Mouse (Mus musculus): ENCODE data around the gene Prame. TPM values are rescaled to one million over a fixed set of nuclear protein-coding genes. Genes with fewer than 3 reads are reported as not detected.
"Not testable (repeated sequence)": the region's sequence is repeated elsewhere in the genome, so short reads cannot be mapped to it uniquely, and the experiment has no call there.

Gene Prame
- not detected in 3 replicates for total RNA-seq (2017)

DNA sequence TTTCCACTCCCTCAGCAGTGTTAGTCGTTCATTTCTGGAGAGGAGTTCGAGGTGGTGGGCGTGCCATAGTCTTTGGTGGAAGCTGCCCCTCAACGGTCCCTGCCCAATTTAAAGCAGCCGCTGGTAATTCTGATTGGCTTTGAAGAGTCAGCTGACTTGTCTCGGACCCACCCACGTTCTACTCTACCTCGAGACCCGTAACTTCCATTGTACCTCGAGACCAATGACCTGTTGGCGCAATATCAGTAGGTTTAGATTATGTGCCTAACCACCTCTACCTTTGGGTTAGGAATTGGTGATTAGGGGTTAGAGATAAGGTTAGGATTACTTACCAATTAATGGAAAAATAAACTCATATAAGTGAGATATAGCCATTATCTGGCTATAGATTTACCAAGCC is at the start of gene Prame:
Prame (minus strand) TSS at position 101 of the 400 bp plus-strand sequence.
- ATAC-seq (replicated peaks; ENCODE audit: insufficient number of reproducible peaks, low FRiP score, low TSS enrichment, poor library complexity, severe bottlenecking), result no peak

DNA sequence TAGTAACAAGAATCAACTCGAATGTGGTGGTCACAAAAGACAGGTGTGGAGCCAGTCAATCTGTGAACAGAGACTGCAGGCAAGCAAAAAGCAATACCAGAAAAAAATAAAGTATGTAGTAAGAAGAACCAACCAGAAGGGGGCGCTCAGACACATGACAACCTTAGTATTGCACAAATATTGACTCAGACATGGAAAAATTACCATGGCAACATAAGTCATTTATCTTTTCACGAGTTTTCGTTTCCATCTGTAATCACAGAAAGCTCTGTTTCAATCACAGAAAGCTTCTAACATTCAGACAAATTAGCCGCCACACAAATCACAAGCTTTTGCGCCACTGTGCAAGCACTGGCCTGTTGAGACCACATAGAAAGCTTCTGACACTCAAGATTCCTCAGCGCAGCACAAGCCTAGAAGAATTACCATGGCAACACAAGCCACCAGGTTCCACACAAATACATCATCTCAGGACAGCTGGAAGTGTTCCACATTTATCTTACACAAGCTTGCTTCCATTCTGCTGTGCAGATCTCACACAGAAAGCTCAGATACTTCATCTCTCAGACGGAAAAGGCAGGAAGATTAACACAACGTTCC is 24.8 kb upstream of the Prame start:
- no peak for ATAC-seq (replicated peaks; ENCODE audit: insufficient number of reproducible peaks, low FRiP score, low TSS enrichment, poor library complexity, severe bottlenecking)

DNA sequence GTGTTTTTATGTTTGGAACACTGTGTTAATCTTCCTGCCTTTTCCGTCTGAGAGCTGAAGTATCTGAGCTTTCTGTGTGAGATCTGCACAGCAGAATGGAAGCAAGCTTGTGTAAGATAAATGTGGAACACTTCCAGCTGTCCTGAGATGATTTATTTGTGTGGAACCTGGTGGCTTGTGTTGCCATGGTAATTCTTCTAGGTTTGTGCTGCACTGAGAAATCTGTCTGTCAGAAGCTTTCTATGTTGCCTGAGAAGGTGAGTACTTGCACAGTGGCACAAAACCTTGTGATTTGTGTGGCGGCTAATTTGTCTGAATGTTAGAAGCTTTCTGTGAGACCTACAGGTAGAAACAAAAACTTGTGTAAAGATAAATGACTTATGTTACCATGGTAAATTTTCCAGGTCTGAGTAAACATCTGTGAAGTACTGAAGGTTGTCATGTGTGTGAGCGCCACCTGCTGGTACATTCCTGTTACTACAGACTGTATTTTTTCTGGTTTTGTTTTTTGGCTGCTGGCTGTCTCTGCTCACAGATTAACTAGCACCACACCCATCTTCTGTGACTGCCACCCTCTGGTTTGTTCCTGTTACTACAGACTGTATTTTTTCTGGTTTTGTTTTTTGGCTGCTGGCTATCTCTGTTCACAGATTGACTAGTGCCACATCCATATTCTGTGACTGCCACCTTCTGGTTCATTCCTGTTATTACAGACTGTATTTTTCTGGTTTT is 26.0 kb downstream of the Prame start:
- not testable (repeated sequence) for ATAC-seq (replicated peaks; ENCODE audit: insufficient number of reproducible peaks, low FRiP score, low TSS enrichment, poor library complexity, severe bottlenecking)

DNA sequence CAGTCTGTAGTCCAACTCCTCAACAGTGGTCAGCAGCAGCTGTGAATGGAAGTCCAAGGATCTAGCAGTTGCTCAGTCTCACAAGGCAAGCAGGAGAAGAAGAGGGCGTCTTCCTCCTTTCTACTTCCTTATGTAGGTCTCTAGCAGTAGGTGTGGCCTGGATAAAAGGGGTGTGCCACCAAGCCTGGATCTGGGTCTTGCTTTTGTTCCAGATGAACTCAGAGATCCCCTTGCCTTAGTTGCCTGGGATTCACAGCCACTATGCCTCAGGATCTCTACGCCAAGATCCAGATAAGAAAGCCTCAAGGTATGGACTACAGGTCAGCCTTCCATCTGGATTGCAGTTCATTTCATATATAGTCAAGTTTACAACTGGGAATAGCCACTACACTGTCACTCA is 28.8 kb downstream of the Prame start, which contains the start of gene Nxf7:
Nxf7 (minus strand) TSS at position 101 of the 400 bp plus-strand sequence.
- ATAC-seq (replicated peaks; ENCODE audit: insufficient number of reproducible peaks, low FRiP score, low TSS enrichment, poor library complexity, severe bottlenecking), result no peak

DNA sequence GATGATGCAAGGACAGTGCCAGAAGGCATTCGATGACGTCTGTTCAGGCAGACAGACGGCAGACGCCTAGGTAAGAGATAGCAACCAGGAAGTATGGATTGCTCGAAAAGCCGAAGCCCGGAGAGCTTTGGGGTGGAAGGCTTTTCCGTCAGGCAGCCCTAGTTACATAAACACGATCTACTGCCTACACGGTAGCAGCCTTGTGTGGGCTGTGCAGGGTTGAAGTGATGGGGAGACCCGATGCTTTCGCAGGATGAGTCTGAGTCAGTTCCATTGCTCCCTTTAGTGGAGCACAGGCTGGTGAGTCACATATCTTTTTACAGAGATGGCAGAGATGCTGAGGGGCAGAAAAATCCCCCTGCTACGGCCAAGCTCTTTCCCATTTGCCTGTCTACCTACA is 29.4 kb downstream of the Prame start:
- no peak for ATAC-seq (replicated peaks; ENCODE audit: insufficient number of reproducible peaks, low FRiP score, low TSS enrichment, poor library complexity, severe bottlenecking)

DNA sequence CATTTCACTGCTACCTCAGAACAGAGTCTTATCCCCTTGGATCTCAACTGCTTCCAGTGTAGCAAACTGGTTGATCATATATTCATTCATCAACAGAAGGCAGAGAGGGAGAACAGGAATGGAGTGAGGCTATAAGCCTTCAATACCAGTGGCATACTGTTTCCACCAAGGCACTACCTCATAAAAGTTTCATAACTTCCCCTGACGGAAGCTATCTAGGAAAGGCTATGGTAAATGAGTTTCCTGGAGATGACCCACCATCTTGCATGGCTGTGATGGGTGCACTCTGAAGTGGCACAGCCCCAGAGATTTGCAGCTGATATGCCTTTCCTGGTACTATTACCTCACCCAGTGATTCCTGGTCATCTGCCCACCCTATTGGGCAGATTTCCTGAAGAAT is 51.1 kb downstream of the Prame start:
- ATAC-seq (replicated peaks; ENCODE audit: insufficient number of reproducible peaks, low FRiP score, low TSS enrichment, poor library complexity, severe bottlenecking), result no peak

DNA sequence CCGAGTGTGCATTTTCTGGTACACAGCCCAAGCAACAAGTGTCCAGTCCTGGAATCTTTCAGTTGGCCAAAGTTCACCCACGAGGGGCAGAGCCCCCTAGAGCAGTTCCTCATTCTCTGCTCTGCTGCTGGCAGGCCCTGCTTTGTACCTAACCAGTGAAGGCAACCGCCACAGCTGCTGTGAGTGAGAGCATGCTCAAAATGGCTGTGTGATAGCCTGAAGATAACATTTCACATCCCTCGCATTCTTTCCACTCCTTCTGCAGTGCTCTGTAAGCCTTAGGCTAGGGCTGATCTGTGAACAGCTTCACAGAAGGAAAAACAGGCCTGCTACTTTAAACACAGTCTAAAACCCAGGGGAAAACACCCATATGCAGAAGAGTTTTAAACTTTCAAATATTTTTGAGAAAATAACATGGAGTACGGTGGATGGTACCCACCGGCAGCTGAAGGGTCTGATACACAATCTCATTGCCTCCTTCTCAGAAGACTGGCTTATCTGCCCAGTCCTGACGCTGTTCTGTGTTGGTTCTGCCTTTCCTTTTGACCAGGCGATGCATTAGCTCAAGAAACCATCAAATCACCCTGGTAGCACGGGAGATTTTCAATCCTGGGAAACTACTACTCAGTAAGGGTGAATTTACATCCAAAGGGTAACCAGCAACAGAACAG is 52.4 kb downstream of the Prame start:
- ATAC-seq (replicated peaks; ENCODE audit: insufficient number of reproducible peaks, low FRiP score, low TSS enrichment, poor library complexity, severe bottlenecking), result not testable (repeated sequence)

DNA sequence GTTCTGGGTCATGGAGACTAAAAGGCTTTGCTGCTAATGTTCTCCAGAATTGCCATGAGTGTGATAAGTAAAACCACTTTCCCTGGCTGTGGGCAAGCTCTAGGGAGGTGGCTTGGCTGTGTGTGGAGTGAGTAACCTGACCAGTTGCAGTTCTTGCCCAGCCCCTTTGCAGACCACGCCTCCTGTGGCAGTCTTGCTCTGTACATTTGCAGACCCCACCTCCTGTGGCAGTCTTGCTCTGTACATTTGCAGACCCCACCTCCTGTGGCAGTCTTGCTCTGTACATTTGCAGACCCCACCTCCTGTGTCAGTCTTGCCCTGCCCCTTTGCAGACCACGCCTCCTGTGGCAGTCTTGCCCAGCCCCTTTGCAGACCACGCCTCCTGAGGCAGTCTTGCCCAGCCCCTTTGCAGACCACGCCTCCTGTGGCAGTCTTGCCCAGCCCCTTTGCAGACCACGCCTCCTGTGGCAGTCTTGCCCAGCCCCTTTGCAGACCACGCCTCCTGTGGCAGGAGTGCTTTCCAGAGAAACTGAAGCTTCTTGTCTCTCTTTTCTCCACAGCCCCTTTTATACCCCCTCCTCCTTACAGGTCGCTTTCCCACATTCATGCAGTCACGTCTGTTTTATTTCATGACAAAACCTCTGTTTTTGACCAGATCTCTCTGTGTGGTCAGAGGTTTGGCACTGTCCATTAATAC is 53.1 kb downstream of the Prame start:
- ATAC-seq (replicated peaks; ENCODE audit: insufficient number of reproducible peaks, low FRiP score, low TSS enrichment, poor library complexity, severe bottlenecking), result not testable (repeated sequence)

DNA sequence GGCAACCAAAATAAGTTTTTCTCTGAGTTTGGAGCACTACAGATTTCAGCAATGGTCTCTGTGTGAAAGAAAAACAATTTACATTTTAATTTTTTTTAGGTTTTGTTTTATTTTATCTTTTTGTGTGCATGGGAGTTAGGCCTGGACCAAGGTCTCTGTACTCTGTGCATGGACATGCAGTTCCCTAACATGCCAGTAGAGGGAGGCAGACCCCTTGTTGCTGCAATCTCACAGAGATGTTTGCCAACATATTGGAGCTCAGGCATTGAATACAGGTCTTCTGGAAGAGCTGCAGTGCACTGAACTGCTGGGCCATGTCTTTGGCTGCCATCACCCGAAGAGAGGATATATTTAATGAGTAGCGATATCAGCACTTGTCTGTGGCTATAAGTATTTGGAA is 58.0 kb downstream of the Prame start:
- not testable (repeated sequence) for ATAC-seq (replicated peaks; ENCODE audit: insufficient number of reproducible peaks, low FRiP score, low TSS enrichment, poor library complexity, severe bottlenecking)

DNA sequence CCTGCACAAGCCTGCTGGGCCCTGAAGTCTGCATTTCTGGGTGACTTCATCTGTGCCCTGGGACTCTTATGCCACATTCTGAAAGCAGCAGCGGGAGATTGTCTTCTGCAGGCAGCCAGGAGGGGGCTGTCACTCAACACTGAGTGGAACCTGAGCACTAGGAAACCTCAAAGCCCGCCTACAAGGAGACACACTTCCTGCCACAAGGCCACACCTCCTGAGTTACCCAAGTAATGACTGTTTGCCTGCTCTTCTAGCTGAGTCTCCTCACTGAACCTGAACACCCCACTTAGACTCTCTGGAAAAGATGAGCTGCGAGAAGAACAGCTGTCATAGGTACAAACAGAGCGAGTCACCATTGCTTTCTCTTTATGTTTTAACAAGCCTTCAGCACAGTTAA is 62.6 kb downstream of the Prame start:
- ATAC-seq (replicated peaks; ENCODE audit: insufficient number of reproducible peaks, low FRiP score, low TSS enrichment, poor library complexity, severe bottlenecking), result not testable (repeated sequence)

Other genes starting within 250 kb of the Prame start
- gene Gm7903, start 193.9 kb downstream of the Prame start, total RNA-seq (2017), result not detected in 3 replicates
- gene AV320801, start 133.1 kb downstream of the Prame start, total RNA-seq (2017), result not detected in 3 replicates
- not detected in 3 replicates for gene Nxf7, start 28.9 kb downstream of the Prame start, total RNA-seq (2017)
- gene Tcp11x2, start 66.1 kb upstream of the Prame start, total RNA-seq (2017), result not detected in 3 replicates
- 1.6 to 10.3 TPM in 2 of 3 replicates, not detected in the other for gene Tmsb15a, start 97.6 kb upstream of the Prame start, total RNA-seq (2017)
- 26.9 to 46.5 TPM (median 27.9 TPM) in 3 replicates for gene Armcx5, start 115.0 kb upstream of the Prame start, total RNA-seq (2017)
- gene Gprasp1, start 115.0 kb upstream of the Prame start, total RNA-seq (2017), result 22.4 to 50.7 TPM (median 37.0 TPM) in 3 replicates
- gene Bhlhb9, start 169.9 kb upstream of the Prame start, total RNA-seq (2017), result 3.0 to 4.0 TPM (median 3.3 TPM) in 3 replicates
- gene Gprasp2, start 211.3 kb upstream of the Prame start, total RNA-seq (2017), result 0.32 TPM in 1 of 3 replicates, not detected in the others